Mouse (Mus musculus): ENCODE measurements around the gene Aldh3a1. TPM values are rescaled to one million over a fixed set of nuclear protein-coding genes. Genes with fewer than 3 reads are reported as not detected.

Aldh3a1 gene
- total and polyA plus RNA-seq, 3 experiments, result 1.0 to 3.3 (median 1.6) TPM

GRCm38 (mm10) chr11:61212102-61212501, 4.8 kb downstream of the Aldh3a1 start:
- no peaks in the 10 kb centered on the region for H3K36me3 ChIP-seq (ENCODE audit: control insufficient read depth, insufficient read depth, low read length)
- peaks cover 8% of the 10 kb centered on the region for H3K4me1 ChIP-seq (ENCODE audit: control insufficient read depth, insufficient read depth, low read length)
- WGBS, result 36% methylated on average over 20 of the region's 20 CpGs
- DNase-seq, result no peak
- no peak overlapping the region for H3K4me3 ChIP-seq
- TF ChIP-seq CTCF (IDR thresholded peaks at IDR 0.05) (peak; percentile 40), EP300 (IDR thresholded peaks at IDR 0.05; ENCODE audit: insufficient read depth, low read depth, low read length) (no peak)
- no peaks in the 10 kb centered on the region for H3K79me2 ChIP-seq (replicated peaks; ENCODE audit: control insufficient read depth, insufficient read depth, low read length)
- no peaks in the 10 kb centered on the region for H3K27me3 ChIP-seq (ENCODE audit: control insufficient read depth, insufficient read depth, low read length)
- intact Hi-C loops (cut with DNase I), result no loop called here
- no peak overlapping the region for H3K27ac ChIP-seq
- no peak overlapping the region for H3K9ac ChIP-seq (ENCODE audit: low read depth, low read length)

DNA sequence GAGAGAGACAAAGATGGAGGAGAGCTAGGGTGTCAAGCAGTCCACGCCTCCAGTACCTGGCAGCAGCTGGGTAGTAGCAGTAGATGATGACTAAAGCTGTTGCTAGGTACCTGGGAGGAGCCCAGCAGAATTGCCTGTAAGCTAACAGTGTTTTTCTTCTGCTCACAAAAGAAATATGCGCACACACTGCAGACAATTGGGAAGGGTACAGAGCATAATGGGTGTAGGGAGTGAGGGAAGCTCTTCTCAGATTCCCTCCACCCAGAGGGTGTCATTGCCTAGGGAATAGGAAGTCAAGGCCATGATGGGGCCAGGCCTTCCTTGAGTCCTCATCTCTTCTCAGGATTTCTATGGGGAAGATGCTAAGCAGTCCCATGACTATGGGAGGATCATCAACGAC, 8.6 kb downstream of the Aldh3a1 start:
- H3K79me2 ChIP-seq (replicated peaks; ENCODE audit: control insufficient read depth, insufficient read depth, low read length), result no peaks in the 10 kb centered on the region
- no peak overlapping the region for H3K9ac ChIP-seq (ENCODE audit: low read depth, low read length)
- no peak for TF ChIP-seq EP300 (IDR thresholded peaks at IDR 0.05; ENCODE audit: insufficient read depth, low read depth, low read length)
- TF ChIP-seq CTCF (IDR thresholded peaks at IDR 0.05), result no peak
- no peak for TF ChIP-seq POLR2A (IDR thresholded peaks at IDR 0.05; ENCODE audit: insufficient read depth, low read depth, low read length)
- WGBS, result 91% methylated on average over 3 of the region's 3 CpGs
- H3K4me3 ChIP-seq, result no peak overlapping the region
- DNase-seq, result no peak
- no peaks in the 10 kb centered on the region for H3K27me3 ChIP-seq (ENCODE audit: control insufficient read depth, insufficient read depth, low read length)
- H3K27ac ChIP-seq, result no peak overlapping the region
- H3K4me1 ChIP-seq (ENCODE audit: control insufficient read depth, insufficient read depth, low read length), result no peaks in the 10 kb centered on the region
- no peaks in the 10 kb centered on the region for H3K36me3 ChIP-seq (ENCODE audit: control insufficient read depth, insufficient read depth, low read length)
- intact Hi-C loops (cut with DNase I), result no loop called here

- DNase-seq, result no peak
- intact Hi-C loops (cut with DNase I), result no loop called here
- Histone ChIP-seq H3K79me2 (replicated peaks; ENCODE audit: control insufficient read depth, insufficient read depth, low read length) (no peaks in the 10 kb centered on the region), H3K27me3 (ENCODE audit: control insufficient read depth, insufficient read depth, low read length) (no peaks in the 10 kb centered on the region), H3K4me1 (ENCODE audit: control insufficient read depth, insufficient read depth, low read length) (peaks cover 1% of the 10 kb centered on the region), H3K4me3 (no peak overlapping the region), H3K36me3 (ENCODE audit: control insufficient read depth, insufficient read depth, low read length) (no peaks in the 10 kb centered on the region), H3K27ac (no peak overlapping the region), H3K9ac (ENCODE audit: low read depth, low read length) (no peak overlapping the region)
- 55% methylated on average over 9 of the region's 9 CpGs for WGBS
- TF ChIP-seq POLR2A (IDR thresholded peaks at IDR 0.05; ENCODE audit: insufficient read depth, low read depth, low read length), result no peak
- no peak for TF ChIP-seq EP300 (IDR thresholded peaks at IDR 0.05; ENCODE audit: insufficient read depth, low read depth, low read length)
- TF ChIP-seq CTCF (IDR thresholded peaks at IDR 0.05), result peak; percentile 30; the same call in 1 of the 2 replicates
These were observed 13.0 kb downstream of the Aldh3a1 start for GRCm38 (mm10) chr11:61220156-61220881.

DNA sequence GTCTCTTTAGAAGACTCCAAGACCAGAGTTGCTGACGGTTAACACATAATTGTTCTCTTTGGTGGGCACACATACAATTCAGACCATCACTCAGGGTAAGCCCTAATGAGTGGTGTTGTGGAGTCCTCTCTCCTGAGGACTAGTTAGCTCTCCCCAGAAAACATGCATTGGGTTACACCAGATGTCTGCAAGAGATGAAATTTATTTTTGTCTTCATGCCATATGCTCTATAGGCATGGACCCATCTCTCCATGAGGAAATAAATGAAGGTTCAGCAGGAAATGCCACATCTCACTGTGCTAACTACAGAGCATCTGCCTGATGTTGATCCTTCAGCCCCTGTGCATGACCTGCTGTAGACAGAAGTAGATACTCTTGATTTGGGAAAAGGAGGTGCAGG, 14.7 kb downstream of the Aldh3a1 start:
- Histone ChIP-seq H3K4me3 (no peak overlapping the region), H3K79me2 (replicated peaks; ENCODE audit: control insufficient read depth, insufficient read depth, low read length) (no peaks in the 10 kb centered on the region), H3K4me1 (ENCODE audit: control insufficient read depth, insufficient read depth, low read length) (peaks cover 8% of the 10 kb centered on the region), H3K9ac (ENCODE audit: low read depth, low read length) (no peak overlapping the region), H3K36me3 (ENCODE audit: control insufficient read depth, insufficient read depth, low read length) (no peaks in the 10 kb centered on the region), H3K27ac (no peak overlapping the region), H3K27me3 (ENCODE audit: control insufficient read depth, insufficient read depth, low read length) (no peaks in the 10 kb centered on the region)
- DNase-seq, result no peak
- intact Hi-C loops (cut with DNase I), result no loop called here
- WGBS, result 69% methylated on average over 1 of the region's 1 CpGs
- TF ChIP-seq EP300 (IDR thresholded peaks at IDR 0.05; ENCODE audit: insufficient read depth, low read depth, low read length), result no peak
- TF ChIP-seq POLR2A (IDR thresholded peaks at IDR 0.05; ENCODE audit: insufficient read depth, low read depth, low read length), result no peak
- no peak for TF ChIP-seq CTCF (IDR thresholded peaks at IDR 0.05)

- TF ChIP-seq EP300 (IDR thresholded peaks at IDR 0.05; ENCODE audit: insufficient read depth, low read depth, low read length) (no peak), POLR2A (IDR thresholded peaks at IDR 0.05; ENCODE audit: insufficient read depth, low read depth, low read length) (no peak), CTCF (IDR thresholded peaks at IDR 0.05) (no peak)
- DNase-seq, result peak in 1 of 2 experiments; percentile 18
These were observed 15.8 kb downstream of the Aldh3a1 start for GRCm38 (mm10) chr11:61222971-61223745.

GRCm38 (mm10) chr11:61224234-61224744, 17.0 kb downstream of the Aldh3a1 start:
- DNase-seq, result no peak

More at GRCm38 (mm10) chr11:61222971-61223745, 15.8 kb downstream of the Aldh3a1 start:
- intact Hi-C loops (cut with DNase I), result no loop called here
- Histone ChIP-seq H3K79me2 (replicated peaks; ENCODE audit: control insufficient read depth, insufficient read depth, low read length) (no peaks in the 10 kb centered on the region), H3K4me3 (no peak overlapping the region), H3K36me3 (ENCODE audit: control insufficient read depth, insufficient read depth, low read length) (no peaks in the 10 kb centered on the region), H3K27ac (no peak overlapping the region; the same call in 1 of the 2 replicates), H3K4me1 (ENCODE audit: control insufficient read depth, insufficient read depth, low read length) (peaks cover 8% of the 10 kb centered on the region), H3K9ac (ENCODE audit: low read depth, low read length) (no peak overlapping the region), H3K27me3 (ENCODE audit: control insufficient read depth, insufficient read depth, low read length) (no peaks in the 10 kb centered on the region)
- WGBS, result 82% methylated on average over 9 of the region's 9 CpGs

More at GRCm38 (mm10) chr11:61224234-61224744, 17.0 kb downstream of the Aldh3a1 start:
- no peak for TF ChIP-seq CTCF (IDR thresholded peaks at IDR 0.05)
- TF ChIP-seq POLR2A (IDR thresholded peaks at IDR 0.05; ENCODE audit: insufficient read depth, low read depth, low read length), result no peak
- TF ChIP-seq EP300 (IDR thresholded peaks at IDR 0.05; ENCODE audit: insufficient read depth, low read depth, low read length), result no peak
- no peak overlapping the region for H3K4me3 ChIP-seq
- H3K27ac ChIP-seq, result no peak overlapping the region
- no peaks in the 10 kb centered on the region for H3K27me3 ChIP-seq (ENCODE audit: control insufficient read depth, insufficient read depth, low read length)
- peaks cover 8% of the 10 kb centered on the region for H3K4me1 ChIP-seq (ENCODE audit: control insufficient read depth, insufficient read depth, low read length)
- intact Hi-C loops (cut with DNase I), result no loop called here
- no peaks in the 10 kb centered on the region for H3K36me3 ChIP-seq (ENCODE audit: control insufficient read depth, insufficient read depth, low read length)
- no peak overlapping the region for H3K9ac ChIP-seq (ENCODE audit: low read depth, low read length)
- 33% methylated on average over 6 of the region's 6 CpGs for WGBS
- no peaks in the 10 kb centered on the region for H3K79me2 ChIP-seq (replicated peaks; ENCODE audit: control insufficient read depth, insufficient read depth, low read length)

All from heart, adult 2 months (tissue).